ENCODE assay signal across 7 mouse cellular contexts in the genomic region with DNA sequence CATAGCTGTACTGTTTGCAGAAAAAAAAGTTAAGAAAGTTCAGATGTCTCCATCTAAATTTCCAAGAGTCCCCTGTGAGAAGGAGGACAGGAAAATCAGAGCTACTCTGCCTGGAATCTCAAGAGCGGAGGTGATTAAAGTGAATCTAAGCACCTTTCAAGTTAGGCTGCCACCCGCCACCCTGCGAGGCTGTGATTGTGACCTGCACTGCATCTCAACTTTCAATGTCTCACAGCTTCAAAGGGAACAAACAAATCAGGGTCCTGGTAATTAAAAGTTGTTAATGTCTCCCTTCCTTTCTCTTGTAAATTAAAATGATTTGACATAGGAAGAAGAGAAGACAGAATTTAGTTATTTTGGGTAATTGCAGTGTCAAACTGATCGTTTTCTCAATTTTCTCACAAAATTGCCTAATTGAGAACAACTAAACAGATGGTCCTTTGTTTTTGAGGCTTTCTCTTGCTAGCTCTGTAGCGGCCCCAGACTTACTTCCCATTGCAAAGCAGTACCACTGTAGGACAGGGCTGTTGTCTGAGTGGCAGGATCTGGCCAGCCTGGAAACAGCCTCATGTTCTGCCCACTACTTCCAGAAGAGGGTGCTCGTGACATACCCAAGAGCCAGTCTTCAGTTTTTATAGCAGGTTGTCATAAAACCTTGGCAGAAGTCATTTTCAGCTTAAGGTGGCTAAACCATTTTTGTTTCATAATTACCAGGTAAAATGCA.
A peak's percentile ranks its signal among the peaks of the same experiment; 100 is the strongest.
DNase-seq lines count a peak whose midpoint lies in the region; ATAC-seq and TF ChIP-seq lines count a peak whose summit lies in the region.

No protein-coding gene starts in this region.

- H3K27ac ChIP-seq in hindbrain, embryonic 13.5 days: no peak overlapping the region

- H3K4me1 ChIP-seq in E14TG2a.4 (replicated peaks; ENCODE audit: low read depth, low read length): no peaks in the 10 kb centered on the region
- 0 out of 2 replicates have a peak, but pooled peaks cover 2% of the 10 kb centered on the region for H3K4me1 ChIP-seq in hindbrain, embryonic 13.5 days (replicated peaks)

- TF ChIP-seq CTCF in E14TG2a.4 (conservative IDR thresholded peaks at IDR 0.05; ENCODE audit: low read length): peak; percentile 72

- WGBS in hindbrain, embryonic 13.5 days: 37% methylated on average over 6 of the region's 6 CpGs

- no peak overlapping the region for H3K4me2 ChIP-seq in hindbrain, embryonic 13.5 days

- H3K9me3 ChIP-seq in E14TG2a.4 (ENCODE audit: low read length): peaks cover 9% of the 10 kb centered on the region
- H3K9me3 ChIP-seq in hindbrain, embryonic 13.5 days: no peaks in the 10 kb centered on the region

- H3K9ac ChIP-seq in hindbrain, embryonic 13.5 days: no peak overlapping the region

- no peaks in the 10 kb centered on the region for H3K36me3 ChIP-seq in E14TG2a.4 (ENCODE audit: insufficient read depth, low read length)
- H3K36me3 ChIP-seq in hindbrain, embryonic 13.5 days: no peaks in the 10 kb centered on the region

- peak; percentile 80 for DNase-seq in ZHBTc4 (ENCODE audit: low read depth, low spot score)
- peak; percentile 78 for DNase-seq in embryo, embryonic 10 days (ENCODE audit: low spot score)
- peak; percentile 70 to 78 for DNase-seq in layer of hippocampus, postnatal 10 days (ENCODE audit: low spot score in 2 of 2)
- peak; percentile 73 to 74 for DNase-seq in right cerebral cortex, postnatal 10 days (ENCODE audit: low spot score in 2 of 2)

- peak; percentile 86; the same call in 1 of the 2 replicates for ATAC-seq in hindbrain, embryonic 13.5 days (ENCODE audit: low FRiP score)
- ATAC-seq in megakaryocyte, adult 5-6 weeks (ENCODE audit: poor library complexity, severe bottlenecking): peak; percentile 98

- no peaks in the 10 kb centered on the region for H3K27me3 ChIP-seq in E14TG2a.4 (ENCODE audit: insufficient read depth, low read length)
- no peaks in the 10 kb centered on the region for H3K27me3 ChIP-seq in hindbrain, embryonic 13.5 days

- H3K4me3 ChIP-seq in E14TG2a.4 (replicated peaks; ENCODE audit: low read length): no peak overlapping the region
- no peak overlapping the region for H3K4me3 ChIP-seq in hindbrain, embryonic 13.5 days
